ENCODE assay signal across 8 mouse cellular contexts in genomic region chr11:84179954-84180598, GRCm38 (mm10). TPM values are rescaled to one million over a fixed set of nuclear protein-coding genes. Genes with fewer than 3 reads are reported as not detected.
DNase-seq lines count a peak whose midpoint lies in the region; ATAC-seq and TF ChIP-seq lines count a peak whose summit lies in the region.

No protein-coding gene starts in this region.

- peak overlapping the region; percentile 81 for H3K4me2 ChIP-seq in forebrain, embryonic 11.5 days (ENCODE audit: low read depth, low read length, severe bottlenecking)
- peak overlapping the region; percentile 99 for H3K4me2 ChIP-seq in liver, postnatal 0 days (ENCODE audit: low read depth, low read length)
- peak overlapping the region; percentile 72 for H3K4me2 ChIP-seq in neural tube, embryonic 13.5 days

- ATAC-seq in CD4-positive, CD25-positive, alpha-beta regulatory T cell, adult 4 months: peak; percentile 63
- ATAC-seq in forebrain, embryonic 11.5 days (replicated peaks; ENCODE audit: low FRiP score): peak; percentile 58
- peak; percentile 34 for ATAC-seq in liver, postnatal 0 days
- ATAC-seq in neural tube, embryonic 13.5 days (ENCODE audit: low read depth): peak; percentile 76

- 0 out of 2 replicates have a peak, but pooled peaks cover 3% of the 10 kb centered on the region for H3K4me1 ChIP-seq in brown adipose tissue, adult 24 weeks (ENCODE audit: control insufficient read depth, insufficient read depth, insufficient read length, low read length)
- peaks cover 2% of the 10 kb centered on the region; the same call in 1 of the 2 replicates for H3K4me1 ChIP-seq in forebrain, embryonic 11.5 days (replicated peaks; ENCODE audit: control insufficient read depth, insufficient read depth, low read length)
- peaks cover 13% of the 10 kb centered on the region for H3K4me1 ChIP-seq in liver, postnatal 0 days (ENCODE audit: insufficient read depth)
- peaks cover 25% of the 10 kb centered on the region for H3K4me1 ChIP-seq in neural tube, embryonic 13.5 days (replicated peaks)
- H3K4me1 ChIP-seq in testis, adult 2 months (ENCODE audit: control insufficient read depth, insufficient read depth, low read length): peaks cover 5% of the 10 kb centered on the region

- no peaks in the 10 kb centered on the region for H3K9me3 ChIP-seq in forebrain, embryonic 11.5 days (ENCODE audit: control insufficient read depth, low read length)
- no peaks in the 10 kb centered on the region for H3K9me3 ChIP-seq in liver, postnatal 0 days (ENCODE audit: low read length)
- H3K9me3 ChIP-seq in neural tube, embryonic 13.5 days: no peaks in the 10 kb centered on the region

- no peak for TF ChIP-seq EP300 in liver, postnatal 0 days (IDR thresholded peaks at IDR 0.05; ENCODE audit: low read depth)

- peak; percentile 57 for TF ChIP-seq POLR2A in testis, adult 2 months (IDR thresholded peaks at IDR 0.05; ENCODE audit: control insufficient read depth, low read depth, low read length)

- intact Hi-C loops in heart, postnatal 14 days (cut with DNase I): loop anchor here (2.0 kb wide), 1 partner anchor 65 kb away; no protein-coding TSS in a partner anchor

- H3K27me3 ChIP-seq in forebrain, embryonic 11.5 days (ENCODE audit: control insufficient read depth, insufficient read depth, low read length): no peaks in the 10 kb centered on the region
- H3K27me3 ChIP-seq in liver, postnatal 0 days (ENCODE audit: insufficient read depth, low read length): no peaks in the 10 kb centered on the region
- no peaks in the 10 kb centered on the region for H3K27me3 ChIP-seq in neural tube, embryonic 13.5 days
- H3K27me3 ChIP-seq in testis, adult 2 months (ENCODE audit: control insufficient read depth, insufficient read depth, low read length): no peaks in the 10 kb centered on the region

- peak overlapping the region; percentile 4; the same call in 1 of the 2 replicates for H3K27ac ChIP-seq in brown adipose tissue, adult 24 weeks (replicated peaks; ENCODE audit: low read depth, low read length)
- H3K27ac ChIP-seq in forebrain, embryonic 11.5 days (ENCODE audit: low read depth, low read length): peak overlapping the region; percentile 87
- peak overlapping the region; percentile 89 for H3K27ac ChIP-seq in liver, postnatal 0 days (ENCODE audit: low read depth)
- H3K27ac ChIP-seq in neural tube, embryonic 13.5 days (replicated peaks): peak overlapping the region; percentile 92
- peak overlapping the region; percentile 78 for H3K27ac ChIP-seq in testis, adult 2 months (ENCODE audit: control insufficient read depth, insufficient read depth, low read depth, low read length)

- TF ChIP-seq CTCF in liver, postnatal 0 days (IDR thresholded peaks at IDR 0.05; ENCODE audit: low read depth): peak; percentile 31
- TF ChIP-seq CTCF in testis, adult 2 months (IDR thresholded peaks at IDR 0.05; ENCODE audit: control insufficient read depth, insufficient read depth, insufficient replicate concordance, low read depth, low read length): no peak

- under 1% methylated on average over 43 of the region's 44 CpGs for WGBS in forebrain, embryonic 11.5 days
- WGBS in liver, postnatal 0 days (ENCODE audit: insufficient replicate concordance): 2% methylated on average over 38 of the region's 44 CpGs
- WGBS in neural tube, embryonic 13.5 days: under 1% methylated on average over 44 of the region's 44 CpGs

- no peaks in the 10 kb centered on the region for H3K36me3 ChIP-seq in forebrain, embryonic 11.5 days (ENCODE audit: control insufficient read depth, insufficient read depth, low read length)
- H3K36me3 ChIP-seq in liver, postnatal 0 days (replicated peaks; ENCODE audit: insufficient read depth, low read length): no peaks in the 10 kb centered on the region
- H3K36me3 ChIP-seq in neural tube, embryonic 13.5 days: no peaks in the 10 kb centered on the region
- H3K36me3 ChIP-seq in testis, adult 2 months (ENCODE audit: control insufficient read depth, insufficient read depth, low read length): no peaks in the 10 kb centered on the region

- peak overlapping the region; percentile 88 for H3K4me3 ChIP-seq in brown adipose tissue, adult 24 weeks (ENCODE audit: insufficient read depth, low read depth, low read length)
- peak overlapping the region; percentile 75 for H3K4me3 ChIP-seq in forebrain, embryonic 11.5 days (ENCODE audit: low read depth, low read length)
- peak overlapping the region; percentile 92 for H3K4me3 ChIP-seq in liver, postnatal 0 days (ENCODE audit: low read depth, low read length)
- peak overlapping the region; percentile 79 for H3K4me3 ChIP-seq in neural tube, embryonic 13.5 days
- peak overlapping the region; percentile 88 for H3K4me3 ChIP-seq in testis, adult 2 months (ENCODE audit: control insufficient read depth, low read depth, low read length)

- H3K9ac ChIP-seq in forebrain, embryonic 11.5 days (ENCODE audit: low read length): peak overlapping the region; percentile 86
- H3K9ac ChIP-seq in liver, postnatal 0 days (replicated peaks): peak overlapping the region; percentile 80
- H3K9ac ChIP-seq in neural tube, embryonic 13.5 days: peak overlapping the region; percentile 86

- DNase-seq in forebrain, embryonic 11.5 days (ENCODE audit: low spot score): peak; percentile 87
- peak; percentile 59 to 67 for DNase-seq in heart, postnatal 14 days
- DNase-seq in layer of hippocampus, adult 11-12 months (ENCODE audit: low spot score): peak; percentile 81
- DNase-seq in liver, postnatal 0 days: peak; percentile 76

RNA-seq across cellular contexts. Expression of gene Gm11437, which starts 12.8 kb away (rescaled TPM):
- polyA plus RNA-seq in CD4-positive, CD25-positive, alpha-beta regulatory T cell, adult 4 months (2017; shearing (Covaris generic)): not detected
- not detected in 2 replicates for polyA plus RNA-seq in brown adipose tissue, adult 24 weeks (2012; ENCODE audit: insufficient read depth, insufficient read length, missing spikeins)
- polyA plus RNA-seq in forebrain, embryonic 11.5 days (2014; fragmentation: Nextera tagmentation; extraction: Ambion mirVana): not detected in 2 replicates
- total RNA-seq in heart, postnatal 14 days (2021): not detected
- 0.14 TPM in 1 of 2 replicates, not detected in the other for polyA plus RNA-seq in liver, postnatal 0 days (2015; fragmentation: Nextera tagmentation; extraction: Ambion mirVana)
- 0.15 TPM in 1 of 2 replicates, not detected in the other for polyA plus RNA-seq in neural tube, embryonic 13.5 days (2015; fragmentation: Nextera tagmentation; extraction: Ambion mirVana)
- not detected in 2 replicates for polyA plus RNA-seq in testis, adult 2 months (2012; rRNA removed)

RNA-seq across cellular contexts. Expression of gene Acaca, which starts 50.6 kb away (rescaled TPM):
- 1 to 10 TPM; 4.8 to 5.4 TPM for polyA plus RNA-seq in CD4-positive, CD25-positive, alpha-beta regulatory T cell, adult 4 months (2017; shearing (Covaris generic))
- 941 and 1,135 TPM in 2 replicates for polyA plus RNA-seq in brown adipose tissue, adult 24 weeks (2012; ENCODE audit: insufficient read depth, insufficient read length, missing spikeins)
- 32.1 and 37.2 TPM in 2 replicates for polyA plus RNA-seq in forebrain, embryonic 11.5 days (2014; fragmentation: Nextera tagmentation; extraction: Ambion mirVana)
- 10 to 100 TPM; 11.4 to 12.5 TPM for total RNA-seq in heart, postnatal 14 days (2021)
- polyA plus RNA-seq in liver, postnatal 0 days (2015; fragmentation: Nextera tagmentation; extraction: Ambion mirVana): 2.0 TPM in 2 replicates
- polyA plus RNA-seq in neural tube, embryonic 13.5 days (2015; fragmentation: Nextera tagmentation; extraction: Ambion mirVana): 19.8 and 22.6 TPM in 2 replicates
- polyA plus RNA-seq in testis, adult 2 months (2012; rRNA removed): 10.2 and 11.2 TPM in 2 replicates

RNA-seq across cellular contexts. Expression of gene Tada2a, which starts 50.7 kb away (rescaled TPM):
- polyA plus RNA-seq in CD4-positive, CD25-positive, alpha-beta regulatory T cell, adult 4 months (2017; shearing (Covaris generic)): 10 to 100 TPM; 10.5 to 13.8 TPM
- polyA plus RNA-seq in brown adipose tissue, adult 24 weeks (2012; ENCODE audit: insufficient read depth, insufficient read length, missing spikeins): 5.4 and 5.5 TPM in 2 replicates
- polyA plus RNA-seq in forebrain, embryonic 11.5 days (2014; fragmentation: Nextera tagmentation; extraction: Ambion mirVana): 41.7 and 42.8 TPM in 2 replicates
- 1 to 10 TPM; 6.2 to 6.3 TPM for total RNA-seq in heart, postnatal 14 days (2021)
- polyA plus RNA-seq in liver, postnatal 0 days (2015; fragmentation: Nextera tagmentation; extraction: Ambion mirVana): 5.7 and 6.1 TPM in 2 replicates
- 27.7 and 28.4 TPM in 2 replicates for polyA plus RNA-seq in neural tube, embryonic 13.5 days (2015; fragmentation: Nextera tagmentation; extraction: Ambion mirVana)
- polyA plus RNA-seq in testis, adult 2 months (2012; rRNA removed): 3.5 and 4.2 TPM in 2 replicates

Comparison
In these comparisons a context has a peak if more than half of its experiments do, and no peak if none do; other contexts are left out.
1. Peak in every context shown above with its lines: DNase-seq, ATAC-seq, H3K4me3 ChIP-seq and H3K27ac ChIP-seq.
2. H3K27ac ChIP-seq: peak in every context shown above with its lines; median percentile 92 in neural tube, embryonic 13.5 days; 89 in liver, postnatal 0 days; 87 in forebrain, embryonic 11.5 days; 78 in testis, adult 2 months; 4 in brown adipose tissue, adult 24 weeks.
3. RNA of gene Acaca, which starts 50.6 kb away (polyA plus RNA-seq): 941 to 1,135 TPM in brown adipose tissue, adult 24 weeks; 32.1 to 37.2 TPM in forebrain, embryonic 11.5 days, 19.8 to 22.6 TPM in neural tube, embryonic 13.5 days, 10.2 to 11.2 TPM in testis, adult 2 months, 4.8 to 5.4 TPM in CD4-positive, CD25-positive, alpha-beta regulatory T cell, adult 4 months and 2.0 TPM in liver, postnatal 0 days; every median in the first group is over 10 times any median in the second.